Mouse (Mus musculus) kidney, postnatal 10 days (tissue): ENCODE measurements around the gene Llph.

Experiments used
- DNase-seq: peaks from one replicate; pipeline ENCODE4 v3.0.0; 2021; ENCODE audit warnings: mixed read lengths

The Llph gene

GRCm38 (mm10) chr10:120280375-120280774 lies 53.5 kb downstream of the Llph start:
- DNase-seq, result no peak

- DNase-seq, result no peak
Observed at GRCm38 (mm10) chr10:120281700-120282099, 54.8 kb downstream of the Llph start.
